Mouse (Mus musculus): ENCODE results near the gene Oxld1.

- TF ChIP-seq CTCF (IDR thresholded peaks at IDR 0.05), result no peak
- TF ChIP-seq POLR2A (IDR thresholded peaks at IDR 0.05; ENCODE audit: insufficient read depth, low read depth, low read length), result no peak
- TF ChIP-seq EP300 (IDR thresholded peaks at IDR 0.05; ENCODE audit: insufficient read depth, low read depth, low read length), result no peak
Observed at GRCm38 (mm10) chr11:120454965-120455364, 2.9 kb downstream of the Oxld1 start.
